Mouse (Mus musculus): ENCODE data around the gene Klf11.
"Not testable (repeated sequence)": the region's sequence is repeated elsewhere in the genome, so short reads cannot be mapped to it uniquely, and the experiment has no call there.

Klf11 gene

GRCm38 (mm10) chr12:24651063-24651557 is at the start of gene Klf11:
Klf11 (plus strand) TSS chr12:24651274.
- DNase-seq = peak; percentile 94

- peak; percentile 26 to 32 for DNase-seq
Observed at GRCm38 (mm10) chr12:24603266-24603665, 47.8 kb upstream of the Klf11 start.

GRCm38 (mm10) chr12:24606166-24606565 is 44.9 kb upstream of the Klf11 start:
- DNase-seq = no peak

- no peak for DNase-seq
Observed at GRCm38 (mm10) chr12:24612591-24612990, 38.5 kb upstream of the Klf11 start.

GRCm38 (mm10) chr12:24614452-24615075 is 36.5 kb upstream of the Klf11 start:
- no peak for DNase-seq

- DNase-seq = no peak
Observed at GRCm38 (mm10) chr12:24615140-24615539, 35.9 kb upstream of the Klf11 start.

- DNase-seq = no peak
Observed at GRCm38 (mm10) chr12:24619436-24619835, 31.6 kb upstream of the Klf11 start.

- DNase-seq = no peak
Observed at GRCm38 (mm10) chr12:24623486-24624251, 27.4 kb upstream of the Klf11 start.

- no peak for DNase-seq
Observed at GRCm38 (mm10) chr12:24626401-24626800, 24.7 kb upstream of the Klf11 start.

GRCm38 (mm10) chr12:24627215-24627614 is 23.9 kb upstream of the Klf11 start:
- no peak for DNase-seq

- no peak for DNase-seq
Observed at GRCm38 (mm10) chr12:24630220-24630619, 20.9 kb upstream of the Klf11 start.

- DNase-seq = no peak
Observed at GRCm38 (mm10) chr12:24632404-24632803, 18.7 kb upstream of the Klf11 start.

GRCm38 (mm10) chr12:24633753-24634191 is 17.3 kb upstream of the Klf11 start:
- DNase-seq = no peak

- no peak for DNase-seq
Observed at GRCm38 (mm10) chr12:24634212-24634611, 16.9 kb upstream of the Klf11 start.

- no peak for DNase-seq
Observed at GRCm38 (mm10) chr12:24634648-24635047, 16.4 kb upstream of the Klf11 start.

GRCm38 (mm10) chr12:24638787-24639186 is 12.3 kb upstream of the Klf11 start:
- DNase-seq = not testable (repeated sequence)

- DNase-seq = no peak
Observed at GRCm38 (mm10) chr12:24642370-24642802, 8.7 kb upstream of the Klf11 start.

- no peak for DNase-seq
Observed at GRCm38 (mm10) chr12:24644125-24644571, 6.9 kb upstream of the Klf11 start.

GRCm38 (mm10) chr12:24645901-24646300 is 5.2 kb upstream of the Klf11 start:
- DNase-seq = no peak

- DNase-seq = no peak
Observed at GRCm38 (mm10) chr12:24648094-24648493, 3.0 kb upstream of the Klf11 start.

- DNase-seq = no peak
Observed at GRCm38 (mm10) chr12:24650415-24651062, 535 bp upstream of the Klf11 start.

- peak; percentile 81 to 90 for DNase-seq
Observed at GRCm38 (mm10) chr12:24651642-24652342, 718 bp downstream of the Klf11 start.

Data from thymus, adult 18-20 months (tissue).